ENCODE assay signal across 9 mouse cellular contexts in the genomic region with DNA sequence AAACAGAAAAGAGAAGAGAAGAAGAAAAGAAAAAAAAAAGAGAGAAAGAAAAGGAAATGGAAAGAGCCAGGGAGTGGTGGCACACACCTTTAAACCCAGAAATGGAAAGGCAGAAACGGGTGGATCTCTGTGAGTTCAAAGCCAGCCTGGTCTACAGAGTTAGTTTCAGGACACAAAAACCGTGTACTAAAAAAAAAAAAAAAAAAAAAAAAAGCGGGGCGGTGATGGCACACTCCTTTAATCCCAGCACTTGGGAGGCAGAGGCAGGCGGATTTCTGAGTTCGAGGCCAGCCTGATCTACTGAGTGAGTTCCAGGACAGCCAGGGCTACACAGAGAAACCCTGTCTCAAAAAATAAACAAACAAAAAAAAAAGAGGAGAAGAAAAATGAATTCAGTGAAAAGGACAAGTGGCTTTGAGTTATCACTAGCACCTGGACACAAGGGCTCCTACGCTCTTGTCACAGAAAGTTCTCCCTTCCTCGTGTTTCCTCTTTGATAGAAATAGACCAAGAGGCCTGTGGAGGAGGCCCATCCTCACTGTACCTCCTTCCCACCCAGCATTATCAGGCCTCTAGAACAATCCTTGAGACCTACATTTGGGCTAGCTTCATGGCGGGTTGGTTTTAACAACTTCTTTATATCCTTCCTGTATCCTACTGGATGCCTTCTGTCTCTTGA. TPM values are rescaled to one million over a fixed set of nuclear protein-coding genes. Genes with fewer than 3 reads are reported as not detected.
DNase-seq lines count a peak whose midpoint lies in the region; ATAC-seq lines count a peak whose summit lies in the region.
"Had no signal": no experiment of that assay in that cellular context is flagged by ENCODE, and none has a peak within 500 bp of the region (broad histone marks: within the 10 kb centered on the region; RNA-seq: fewer than 3 reads in every experiment).

No protein-coding gene starts in this region.

- peak overlapping the region; percentile 96; the same call in 1 of the 2 replicates for H3K9ac ChIP-seq in lung, embryonic 16.5 days (ENCODE audit: low read length)
- peak overlapping the region; percentile 88; the same call in 1 of the 2 replicates for H3K9ac ChIP-seq in neural tube, embryonic 13.5 days

- H3K27ac ChIP-seq in lung, embryonic 16.5 days (ENCODE audit: low read length) = no peak overlapping the region
- H3K27ac ChIP-seq in neural tube, embryonic 13.5 days (replicated peaks) = peak overlapping the region; percentile 99; the same call in 1 of the 2 replicates

- H3K4me1 ChIP-seq in erythroblast, embryonic 14.5 days (ENCODE audit: control insufficient read depth) = peaks cover 46% of the 10 kb centered on the region
- peaks cover 16% of the 10 kb centered on the region for H3K4me1 ChIP-seq in lung, embryonic 16.5 days (replicated peaks; ENCODE audit: control insufficient read depth, insufficient read depth, low read length)
- H3K4me1 ChIP-seq in neural tube, embryonic 13.5 days (replicated peaks) = peaks cover 33% of the 10 kb centered on the region

- no peak for ATAC-seq in erythroblast, adult 5-6 weeks (replicated peaks; ENCODE audit: low FRiP score, poor library complexity, severe bottlenecking)
- ATAC-seq in lung, embryonic 16.5 days (ENCODE audit: low read depth) = no peak
- peak; percentile 1 for ATAC-seq in inflammation-experienced regulatory T-cells, adult 6 months
- no peak for ATAC-seq in neural tube, embryonic 13.5 days (ENCODE audit: low read depth)

- no peak for DNase-seq in lung, postnatal 25 days (ENCODE audit: low spot score)
- no peak for DNase-seq in adrenal gland, postnatal 14 days
- DNase-seq in spleen, adult 12 weeks (ENCODE audit: low spot score) = no peak
- DNase-seq: layer of hippocampus, postnatal 36 days had no signal

- H3K9me3 ChIP-seq in erythroblast, embryonic 14.5 days (ENCODE audit: control insufficient read depth, low read length) = peaks cover 1% of the 10 kb centered on the region
- no peaks in the 10 kb centered on the region for H3K9me3 ChIP-seq in lung, embryonic 16.5 days (ENCODE audit: control insufficient read depth, low read length)
- no peaks in the 10 kb centered on the region for H3K9me3 ChIP-seq in neural tube, embryonic 13.5 days

- H3K4me2 ChIP-seq in lung, embryonic 16.5 days (ENCODE audit: low read depth, low read length) = peak overlapping the region; percentile 63; the same call in 1 of the 2 replicates
- peak overlapping the region; percentile 95 for H3K4me2 ChIP-seq in neural tube, embryonic 13.5 days

- H3K36me3 ChIP-seq in erythroblast, embryonic 14.5 days (ENCODE audit: control insufficient read depth) = peaks cover 39% of the 10 kb centered on the region
- H3K36me3 ChIP-seq in lung, embryonic 16.5 days (ENCODE audit: control insufficient read depth, insufficient read depth, low read length) = peaks cover 14% of the 10 kb centered on the region
- peaks cover 17% of the 10 kb centered on the region for H3K36me3 ChIP-seq in neural tube, embryonic 13.5 days

- H3K27me3 ChIP-seq in erythroblast, embryonic 14.5 days (ENCODE audit: control insufficient read depth) = no peaks in the 10 kb centered on the region
- H3K27me3 ChIP-seq in lung, embryonic 16.5 days (ENCODE audit: control insufficient read depth, insufficient read depth, low read depth, low read length) = no peaks in the 10 kb centered on the region
- no peaks in the 10 kb centered on the region for H3K27me3 ChIP-seq in neural tube, embryonic 13.5 days

- H3K4me3 ChIP-seq in erythroblast, embryonic 14.5 days (replicated peaks) = peak overlapping the region; percentile 94
- peak overlapping the region; percentile 78 for H3K4me3 ChIP-seq in lung, embryonic 16.5 days (ENCODE audit: low read length)
- H3K4me3 ChIP-seq in neural tube, embryonic 13.5 days = peak overlapping the region; percentile 87; the same call in 1 of the 2 replicates

- WGBS in lung, embryonic 16.5 days = 83% methylated on average over 9 of the region's 9 CpGs
- WGBS in neural tube, embryonic 13.5 days = 93% methylated on average over 9 of the region's 9 CpGs

RNA-seq across cellular contexts. Expression of gene Zfp335, which starts 1.3 kb away (rescaled TPM):
- polyA plus RNA-seq in erythroblast, embryonic 14.5 days (2012) = 5.2 and 5.8 TPM in 2 replicates
- 13.4 and 17.9 TPM in 2 replicates for total RNA-seq in erythroblast, adult 5-6 weeks (2015; ENCODE audit: low replicate concordance)
- 9.9 and 10.3 TPM in 2 replicates for total RNA-seq in erythroblast, adult 5-6 weeks (2017; ENCODE audit: low replicate concordance)
- polyA plus RNA-seq in lung, embryonic 16.5 days (2015; fragmentation: Nextera tagmentation; extraction: Ambion mirVana) = 14.3 and 14.6 TPM in 2 replicates
- 1 to 10 TPM; 6.2 to 7.4 (median 6.8) TPM for polyA plus RNA-seq in inflammation-experienced regulatory T-cells, adult 6 months (2017; shearing (Covaris generic))
- polyA plus RNA-seq in neural tube, embryonic 13.5 days (2015; fragmentation: Nextera tagmentation; extraction: Ambion mirVana) = 13.3 and 14.2 TPM in 2 replicates
- total RNA-seq in adrenal gland, postnatal 14 days (2021) = 17.3 and 19.4 TPM in 2 replicates

RNA-seq across cellular contexts. Expression of gene Mmp9, which starts 27.7 kb away (rescaled TPM):
- 0.04 TPM in 1 of 2 replicates, not detected in the other for polyA plus RNA-seq in erythroblast, embryonic 14.5 days (2012)
- total RNA-seq in erythroblast, adult 5-6 weeks (2015; ENCODE audit: low replicate concordance) = 73.6 and 120 TPM in 2 replicates
- 31.4 and 35.7 TPM in 2 replicates for total RNA-seq in erythroblast, adult 5-6 weeks (2017; ENCODE audit: low replicate concordance)
- polyA plus RNA-seq in lung, embryonic 16.5 days (2015; fragmentation: Nextera tagmentation; extraction: Ambion mirVana) = 2.0 and 7.8 TPM in 2 replicates
- 1 to 10 TPM; 1.3 to 2.6 (median 2.6) TPM for polyA plus RNA-seq in inflammation-experienced regulatory T-cells, adult 6 months (2017; shearing (Covaris generic))
- 16.9 and 17.1 TPM in 2 replicates for polyA plus RNA-seq in neural tube, embryonic 13.5 days (2015; fragmentation: Nextera tagmentation; extraction: Ambion mirVana)
- 1.7 and 2.0 TPM in 2 replicates for total RNA-seq in adrenal gland, postnatal 14 days (2021)

RNA-seq across cellular contexts. Expression of gene Pcif1, which starts 33.8 kb away (rescaled TPM):
- 24.3 and 28.7 TPM in 2 replicates for polyA plus RNA-seq in erythroblast, embryonic 14.5 days (2012)
- total RNA-seq in erythroblast, adult 5-6 weeks (2015; ENCODE audit: low replicate concordance) = 5.6 and 22.6 TPM in 2 replicates
- 19.0 and 30.5 TPM in 2 replicates for total RNA-seq in erythroblast, adult 5-6 weeks (2017; ENCODE audit: low replicate concordance)
- polyA plus RNA-seq in lung, embryonic 16.5 days (2015; fragmentation: Nextera tagmentation; extraction: Ambion mirVana) = 75.3 and 75.8 TPM in 2 replicates
- 100 to 1,000 TPM; 110 to 126 (median 112) TPM for polyA plus RNA-seq in inflammation-experienced regulatory T-cells, adult 6 months (2017; shearing (Covaris generic))
- 80.8 and 93.1 TPM in 2 replicates for polyA plus RNA-seq in neural tube, embryonic 13.5 days (2015; fragmentation: Nextera tagmentation; extraction: Ambion mirVana)
- total RNA-seq in adrenal gland, postnatal 14 days (2021) = 42.3 and 54.0 TPM in 2 replicates

RNA-seq across cellular contexts. Expression of gene Slc12a5, which starts 47.7 kb away (rescaled TPM):
- not detected in 2 replicates for polyA plus RNA-seq in erythroblast, embryonic 14.5 days (2012)
- total RNA-seq in erythroblast, adult 5-6 weeks (2015; ENCODE audit: low replicate concordance) = not detected in 2 replicates
- not detected in 2 replicates for total RNA-seq in erythroblast, adult 5-6 weeks (2017; ENCODE audit: low replicate concordance)
- 0.47 and 0.53 TPM in 2 replicates for polyA plus RNA-seq in lung, embryonic 16.5 days (2015; fragmentation: Nextera tagmentation; extraction: Ambion mirVana)
- polyA plus RNA-seq in inflammation-experienced regulatory T-cells, adult 6 months (2017; shearing (Covaris generic)) = under 1 TPM in 2 of 3 experiments, not detected in 1; 0.21 to 0.33 TPM
- polyA plus RNA-seq in neural tube, embryonic 13.5 days (2015; fragmentation: Nextera tagmentation; extraction: Ambion mirVana) = 20.8 and 21.3 TPM in 2 replicates
- 8.4 and 8.7 TPM in 2 replicates for total RNA-seq in adrenal gland, postnatal 14 days (2021)

RNA-seq across cellular contexts. Expression of gene Pltp, which starts 55.4 kb away (rescaled TPM):
- 0.32 and 0.70 TPM in 2 replicates for polyA plus RNA-seq in erythroblast, embryonic 14.5 days (2012)
- total RNA-seq in erythroblast, adult 5-6 weeks (2015; ENCODE audit: low replicate concordance) = 0.58 and 0.84 TPM in 2 replicates
- 1.8 and 3.3 TPM in 2 replicates for total RNA-seq in erythroblast, adult 5-6 weeks (2017; ENCODE audit: low replicate concordance)
- 193 and 203 TPM in 2 replicates for polyA plus RNA-seq in lung, embryonic 16.5 days (2015; fragmentation: Nextera tagmentation; extraction: Ambion mirVana)
- polyA plus RNA-seq in inflammation-experienced regulatory T-cells, adult 6 months (2017; shearing (Covaris generic)) = 1 to 10 TPM in 2 of 3 experiments, under 1 TPM in 1; 0.50 to 3.0 (median 1.3) TPM
- polyA plus RNA-seq in neural tube, embryonic 13.5 days (2015; fragmentation: Nextera tagmentation; extraction: Ambion mirVana) = 126 and 132 TPM in 2 replicates
- total RNA-seq in adrenal gland, postnatal 14 days (2021) = 35.4 and 36.2 TPM in 2 replicates
